Mouse (Mus musculus) forebrain, embryonic 12.5 days (tissue): Measurements from ENCODE around the gene Slc25a41. TPM values are rescaled to one million over a fixed set of nuclear protein-coding genes. Genes with fewer than 3 reads are reported as not detected.

Source experiments
- ATAC-seq: fragments of 200-750 bp; cut with Nextera tagmentation; 2 replicates; pipeline ENCODE4 v1.8.0; 2017; ENCODE audit warnings: moderate TSS enrichment; ENCODE audit not compliant: low FRiP score
- H3K27ac ChIP-seq: fragments of 300-500 bp; sonication (generic); 2 replicates; pipeline ENCODE4 v1.5.1; 2016; ENCODE audit warnings: mild to moderate bottlenecking
- H3K27me3 ChIP-seq: fragments of 300-500 bp; sonication (generic); 2 replicates; pipeline ENCODE4 v1.6.1; 2016; ENCODE audit warnings: mild to moderate bottlenecking
- H3K36me3 ChIP-seq: fragments of 300-500 bp; sonication (generic); replicated peaks from 2 replicates; pipeline ENCODE4 v1.6.1; 2016; ENCODE audit warnings: mild to moderate bottlenecking
- H3K4me1 ChIP-seq: fragments of 300-500 bp; sonication (generic); 2 replicates; pipeline ENCODE4 v1.6.1; 2016
- H3K4me2 ChIP-seq: fragments of 300-500 bp; sonication (generic); 2 replicates; pipeline ENCODE4 v1.6.1; 2016; ENCODE audit warnings: mild to moderate bottlenecking, moderate library complexity
- H3K4me3 ChIP-seq: fragments of 300-500 bp; sonication (generic); replicated peaks from 2 replicates; pipeline ENCODE4 v1.5.1; 2016; ENCODE audit warnings: mild to moderate bottlenecking
- H3K9ac ChIP-seq: fragments of 300-500 bp; sonication (generic); 2 replicates; pipeline ENCODE4 v1.6.1; 2016; ENCODE audit warnings: mild to moderate bottlenecking
- H3K9me3 ChIP-seq: fragments of 300-500 bp; sonication (generic); 2 replicates; pipeline ENCODE4 v1.6.1; 2016
- WGBS: fragments of 180-500 bp; shearing (Covaris S2); methylation state at CpG from one replicate; pipeline ENCODE4 v1.1.7; 2016; 5-methylcytosine and 5-hydroxymethylcytosine counted together
- polyA plus RNA-seq: library from polyadenylated mRNA; unstranded; fragments of >200 nt; fragmentation: Nextera tagmentation; extraction: Ambion mirVana; gene quantifications from 2 replicates; pipeline ENCODE4 v1.2.1, GENCODE M21; 2016

Slc25a41 gene
- polyA plus RNA-seq = not detected in 2 replicates

DNA sequence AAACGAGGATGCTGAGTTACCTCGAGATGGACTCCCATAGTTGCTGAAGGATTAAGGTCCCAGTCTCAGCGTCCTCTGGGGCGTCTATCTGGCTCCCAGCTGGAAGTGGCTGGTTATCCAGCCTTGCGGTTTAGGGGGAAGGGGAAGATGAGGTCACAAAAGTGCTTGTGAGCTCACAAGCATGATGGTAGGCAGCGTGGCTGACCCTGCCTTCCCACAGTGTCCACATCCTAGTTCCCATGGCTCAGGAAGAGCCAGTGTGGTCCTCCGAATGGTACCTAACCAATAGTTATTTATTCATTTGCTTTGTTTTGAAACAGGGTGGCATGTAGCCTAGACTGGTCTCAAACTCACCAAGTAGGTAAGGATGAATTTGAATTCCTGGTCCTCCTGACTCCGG lies at the start of gene Slc25a41:
Gene Slc25a41 (minus strand): TSS at position 101 of the 400 bp plus-strand sequence.
- Histone ChIP-seq H3K4me2 (no peak within 1 kb of the TSS), H3K4me1 (no peaks in the 10 kb centered on the region), H3K4me3 (no peak within 1 kb of the TSS), H3K9me3 (no peaks in the 10 kb centered on the region), H3K9ac (no peak within 1 kb of the TSS), H3K27me3 (peaks cover 24% of the 10 kb centered on the region), H3K27ac (no peak within 1 kb of the TSS), H3K36me3 (peaks cover 16% of the 10 kb centered on the region)
- WGBS = 75% methylated on average over 8 of the region's 8 CpGs
- no peak for ATAC-seq

DNA sequence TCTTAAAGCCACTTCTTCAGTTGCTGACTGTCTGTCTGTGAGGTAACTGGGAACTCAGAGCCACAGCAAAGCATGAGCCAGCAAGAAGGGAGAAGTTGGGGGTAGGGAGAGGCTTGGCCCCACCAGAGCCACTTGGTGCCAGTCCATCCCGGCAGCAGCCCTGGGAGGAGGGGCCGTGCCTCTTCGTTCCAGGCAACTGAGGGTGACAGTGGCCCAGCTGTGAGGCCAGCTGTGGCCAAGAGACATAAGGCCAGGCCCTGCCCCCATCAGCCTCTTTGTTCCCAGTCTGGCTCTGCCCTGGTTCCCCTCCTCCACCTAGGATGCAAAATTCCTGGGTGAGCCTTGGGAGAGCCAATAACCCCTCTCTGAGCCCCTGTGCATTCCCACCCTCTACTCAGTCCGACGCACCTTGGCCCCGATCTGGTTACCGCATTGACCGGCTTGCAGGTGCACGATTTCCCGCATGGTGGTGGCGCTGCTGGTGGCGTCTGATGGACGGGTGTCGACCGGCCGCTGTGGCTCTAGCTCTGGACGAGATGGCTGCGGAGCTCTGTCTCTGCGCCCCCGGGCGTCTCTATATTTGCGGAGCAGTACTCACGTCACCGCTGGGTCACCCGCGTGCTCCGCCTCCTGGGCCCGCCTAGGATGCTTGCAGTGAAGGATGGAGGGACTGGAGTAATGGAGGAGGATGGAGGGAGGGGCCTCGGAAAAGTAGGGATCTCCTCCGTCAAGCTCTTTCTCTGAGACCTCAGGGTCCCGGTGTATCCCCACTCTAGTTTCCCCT lies 45.8 kb upstream of the Slc25a41 start, which contains the start of gene Tubb4a:
Gene Tubb4a (minus strand): TSS at position 734 of the 784 bp plus-strand sequence.
- H3K4me2 ChIP-seq = peak within 1 kb of the TSS; percentile 67
- WGBS = under 1% methylated on average over 31 of the region's 31 CpGs

DNA sequence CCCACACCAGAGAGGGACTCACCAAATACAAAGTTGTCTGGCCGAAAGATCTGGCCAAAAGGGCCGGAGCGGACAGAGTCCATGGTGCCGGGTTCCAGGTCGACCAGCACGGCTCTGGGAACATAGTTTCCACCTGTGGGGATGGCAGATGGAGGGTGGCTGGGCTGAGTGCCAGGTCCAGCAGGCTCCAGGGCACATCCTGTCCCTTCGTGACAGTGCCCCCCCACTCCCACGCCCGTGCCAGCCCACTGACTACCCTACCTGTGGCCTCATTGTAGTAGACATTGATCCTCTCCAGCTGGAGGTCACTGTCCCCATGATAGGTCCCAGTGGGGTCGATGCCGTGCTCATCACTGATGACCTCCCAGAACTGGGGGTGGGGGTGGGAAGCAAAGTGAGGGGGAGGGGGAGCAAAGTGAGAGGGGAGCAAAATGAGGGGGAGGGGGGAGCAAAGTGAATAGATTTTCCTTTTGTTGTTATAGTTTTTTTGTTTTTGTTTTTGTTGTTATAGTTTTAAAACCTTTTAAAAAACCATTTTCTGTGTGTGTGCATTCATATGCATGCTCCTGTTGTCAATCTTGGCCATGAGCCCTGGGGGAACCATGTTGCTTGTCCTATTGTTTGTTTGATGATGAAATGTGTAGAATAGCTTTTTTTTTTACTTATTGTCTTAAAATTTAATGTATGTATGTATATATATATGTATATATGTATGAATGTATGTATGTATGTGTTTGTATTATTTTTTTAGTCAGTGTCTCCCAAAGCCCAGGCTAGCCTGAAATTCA lies 44.7 kb upstream of the Slc25a41 start:
- WGBS = 92% methylated on average over 11 of the region's 11 CpGs
- peaks cover 3% of the 10 kb centered on the region; the same call in 1 of the 2 replicates for H3K27me3 ChIP-seq
- no peak overlapping the region; the same call in 1 of the 2 replicates for H3K4me3 ChIP-seq
- H3K36me3 ChIP-seq = peaks cover 10% of the 10 kb centered on the region
- H3K9me3 ChIP-seq = no peaks in the 10 kb centered on the region
- 0 out of 2 replicates have a peak overlapping the region, but pooled peaks have one; percentile 71 for H3K9ac ChIP-seq
- no peak for ATAC-seq
- H3K4me2 ChIP-seq = peak overlapping the region; percentile 67
- H3K4me1 ChIP-seq = peaks cover 21% of the 10 kb centered on the region
- H3K27ac ChIP-seq = no peak overlapping the region

More for the DNA sequence above, 45.8 kb upstream of the Slc25a41 start, which contains the start of gene Tubb4a:
- Histone ChIP-seq H3K36me3 (peaks cover 4% of the 10 kb centered on the region), H3K4me3 (peak within 1 kb of the TSS; percentile 53), H3K27ac (peak within 1 kb of the TSS; percentile 53), H3K9ac (peak within 1 kb of the TSS; percentile 71), H3K9me3 (no peaks in the 10 kb centered on the region), H3K4me1 (peaks cover 21% of the 10 kb centered on the region), H3K27me3 (peaks cover 3% of the 10 kb centered on the region; the same call in 1 of the 2 replicates)
- ATAC-seq = peak; percentile 95

DNA sequence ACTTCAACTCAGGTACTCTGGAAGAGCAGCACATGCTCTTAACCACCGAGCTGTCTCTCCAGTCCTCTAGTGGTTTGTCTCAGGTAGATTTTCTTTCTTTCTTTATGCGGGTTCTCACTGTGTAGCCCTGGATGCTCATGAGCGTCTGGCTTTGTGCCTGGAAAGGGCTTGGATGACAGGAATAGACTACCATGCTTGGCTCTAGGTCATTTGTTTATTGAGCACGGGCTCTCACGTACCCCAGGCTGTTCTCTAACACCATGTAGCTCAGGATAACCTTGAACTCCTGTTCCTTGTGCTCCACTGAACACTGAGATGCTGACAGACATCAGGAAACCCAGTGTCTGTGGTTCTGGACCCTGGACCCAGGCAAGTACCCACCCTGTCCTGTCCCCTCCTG lies 41.0 kb upstream of the Slc25a41 start:
- WGBS = 92% methylated on average over 5 of the region's 5 CpGs
- Histone ChIP-seq H3K4me1 (peaks cover 17% of the 10 kb centered on the region), H3K9me3 (no peaks in the 10 kb centered on the region), H3K27me3 (0 out of 2 replicates have a peak, but pooled peaks cover 3% of the 10 kb centered on the region), H3K27ac (no peak overlapping the region), H3K4me3 (no peak overlapping the region), H3K36me3 (peaks cover 26% of the 10 kb centered on the region), H3K9ac (no peak overlapping the region), H3K4me2 (no peak overlapping the region)
- ATAC-seq = no peak

DNA sequence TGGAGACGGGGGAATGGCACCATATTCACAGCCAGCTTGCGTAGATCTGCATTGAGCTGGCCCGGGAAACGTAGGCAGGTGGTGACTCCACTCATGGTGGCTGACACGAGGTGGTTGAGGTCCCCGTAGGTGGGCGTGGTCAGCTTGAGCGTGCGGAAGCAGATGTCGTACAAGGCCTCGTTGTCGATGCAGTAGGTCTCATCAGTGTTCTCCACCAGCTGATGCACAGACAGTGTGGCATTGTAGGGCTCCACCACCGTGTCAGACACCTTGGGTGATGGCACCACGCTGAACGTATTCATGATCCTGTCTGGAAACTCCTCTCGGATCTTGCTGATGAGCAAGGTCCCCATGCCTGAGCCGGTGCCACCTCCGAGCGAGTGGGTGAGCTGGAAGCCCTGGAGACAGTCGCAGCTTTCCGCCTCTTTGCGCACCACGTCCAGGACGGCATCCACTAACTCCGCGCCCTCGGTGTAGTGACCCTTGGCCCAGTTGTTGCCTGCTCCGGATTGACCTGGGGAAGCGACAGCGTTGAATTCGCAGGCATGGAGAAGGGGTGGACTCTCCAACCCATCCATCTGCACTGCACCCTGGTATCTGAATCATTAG lies 39.9 kb upstream of the Slc25a41 start:
- no peak for ATAC-seq
- Histone ChIP-seq H3K4me1 (peaks cover 8% of the 10 kb centered on the region), H3K9me3 (no peaks in the 10 kb centered on the region), H3K4me2 (no peak overlapping the region), H3K9ac (no peak overlapping the region), H3K4me3 (no peak overlapping the region), H3K36me3 (peaks cover 26% of the 10 kb centered on the region), H3K27ac (no peak overlapping the region), H3K27me3 (0 out of 2 replicates have a peak, but pooled peaks cover 3% of the 10 kb centered on the region)
- WGBS = 94% methylated on average over 31 of the region's 31 CpGs

DNA sequence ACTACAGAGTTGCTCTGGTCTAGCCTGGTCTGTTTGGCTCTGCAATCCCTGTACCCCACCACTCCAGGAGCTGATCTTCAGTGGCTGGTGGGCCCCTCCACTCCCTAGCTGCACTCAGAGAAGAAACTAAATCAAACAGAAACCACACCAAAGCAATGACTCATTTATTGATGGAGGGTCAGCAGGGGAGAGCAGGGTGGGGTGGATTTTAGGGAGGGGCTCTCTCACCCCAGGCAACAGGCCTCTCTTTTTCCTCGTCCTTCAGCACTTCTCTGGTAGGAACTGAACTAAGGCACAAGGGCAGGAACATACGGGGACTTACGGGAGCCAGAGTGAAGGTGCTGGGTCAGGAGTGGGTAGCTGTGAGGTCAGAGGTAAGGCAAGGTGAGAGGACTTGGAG lies 38.5 kb upstream of the Slc25a41 start:
- 84% methylated on average over 3 of the region's 3 CpGs for WGBS
- Histone ChIP-seq H3K27me3 (0 out of 2 replicates have a peak, but pooled peaks cover 3% of the 10 kb centered on the region), H3K4me3 (no peak overlapping the region), H3K4me1 (peaks cover 4% of the 10 kb centered on the region; the same call in 1 of the 2 replicates), H3K36me3 (peaks cover 26% of the 10 kb centered on the region), H3K9me3 (no peaks in the 10 kb centered on the region), H3K27ac (no peak overlapping the region), H3K4me2 (no peak overlapping the region), H3K9ac (no peak overlapping the region)
- no peak for ATAC-seq

DNA sequence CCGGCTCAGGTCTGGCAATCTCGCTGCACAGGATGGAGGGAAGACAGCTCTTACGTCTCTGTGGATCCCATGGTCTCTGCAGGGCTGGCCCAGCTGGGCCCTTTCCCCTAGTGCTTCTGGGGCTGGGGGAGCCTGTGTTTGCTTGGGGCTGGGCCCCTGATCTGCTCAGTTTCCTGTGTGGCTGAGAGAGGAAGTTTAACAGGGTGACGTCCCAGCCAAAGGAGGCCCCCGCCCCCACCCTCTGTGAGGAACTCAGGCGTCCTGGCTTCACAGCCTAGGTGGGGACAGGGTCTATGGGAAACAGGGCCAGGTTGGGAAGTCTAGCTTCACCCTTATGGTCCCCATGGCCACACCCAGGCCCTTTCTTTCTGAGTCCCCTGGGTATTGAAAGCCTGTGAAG lies 36.9 kb upstream of the Slc25a41 start, which contains the start of gene Dennd1c:
Gene Dennd1c (minus strand): TSS at position 179 of the 400 bp plus-strand sequence.
- Histone ChIP-seq H3K4me2 (no peak within 1 kb of the TSS), H3K4me3 (no peak within 1 kb of the TSS), H3K27ac (no peak within 1 kb of the TSS), H3K36me3 (peaks cover 23% of the 10 kb centered on the region), H3K27me3 (0 out of 2 replicates have a peak, but pooled peaks cover 5% of the 10 kb centered on the region), H3K4me1 (no peaks in the 10 kb centered on the region), H3K9me3 (no peaks in the 10 kb centered on the region), H3K9ac (no peak within 1 kb of the TSS)
- WGBS = 52% methylated on average over 6 of the region's 6 CpGs
- ATAC-seq = no peak

DNA sequence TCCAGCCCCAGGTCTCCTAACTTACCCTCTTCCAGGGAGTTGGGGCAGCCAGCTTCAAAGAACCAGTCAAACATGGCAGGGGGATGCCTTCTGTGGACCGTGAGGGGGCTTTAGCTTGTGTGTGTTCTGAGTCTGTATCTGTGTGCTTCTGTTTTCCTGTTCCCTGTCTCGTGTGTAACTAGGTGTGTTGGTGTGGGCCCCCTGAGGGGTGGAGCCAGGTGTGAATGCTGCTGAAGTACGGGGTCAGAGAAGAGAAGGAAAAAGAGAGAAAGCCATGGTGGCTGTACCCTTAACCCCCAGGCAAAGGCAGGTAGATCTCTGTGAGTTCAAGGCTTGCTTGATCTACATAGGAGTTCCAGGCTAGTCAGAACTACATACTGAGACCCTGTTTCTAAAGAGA lies 35.5 kb upstream of the Slc25a41 start:
- no peaks in the 10 kb centered on the region for H3K9me3 ChIP-seq
- H3K4me3 ChIP-seq = no peak overlapping the region
- ATAC-seq = no peak
- H3K4me1 ChIP-seq = no peaks in the 10 kb centered on the region
- 0 out of 2 replicates have a peak, but pooled peaks cover 5% of the 10 kb centered on the region for H3K27me3 ChIP-seq
- no peak overlapping the region for H3K27ac ChIP-seq
- no peak overlapping the region for H3K4me2 ChIP-seq
- H3K9ac ChIP-seq = no peak overlapping the region
- 61% methylated on average over 3 of the region's 3 CpGs for WGBS
- H3K36me3 ChIP-seq = peaks cover 23% of the 10 kb centered on the region

DNA sequence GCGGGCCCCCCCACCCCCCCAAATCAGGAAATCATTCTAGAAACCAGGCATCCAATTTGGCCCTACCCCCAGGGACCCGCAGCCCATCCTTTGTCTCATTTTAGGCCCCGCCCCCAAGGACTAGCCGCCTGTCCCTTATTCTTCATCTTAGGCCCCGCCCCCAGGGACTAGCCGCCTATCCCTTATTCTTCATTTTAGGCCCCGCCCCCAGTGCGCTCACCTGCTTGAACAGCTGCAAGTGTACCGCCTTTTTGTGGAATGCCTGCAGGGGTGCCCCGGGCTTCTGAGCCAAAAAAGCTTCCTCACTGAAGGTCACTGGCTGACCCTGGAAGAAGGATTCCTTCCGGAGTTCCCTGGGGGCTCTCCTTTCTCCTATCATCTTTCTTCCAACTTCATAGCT lies 29.2 kb upstream of the Slc25a41 start:
- ATAC-seq = peak; percentile 80
- Histone ChIP-seq H3K36me3 (no peaks in the 10 kb centered on the region), H3K27me3 (0 out of 2 replicates have a peak, but pooled peaks cover 3% of the 10 kb centered on the region), H3K9ac (no peak overlapping the region), H3K27ac (no peak overlapping the region), H3K4me1 (peaks cover 7% of the 10 kb centered on the region; the same call in 1 of the 2 replicates), H3K4me2 (peak overlapping the region; percentile 46), H3K9me3 (no peaks in the 10 kb centered on the region), H3K4me3 (peak overlapping the region; percentile 24)
- 4% methylated on average over 11 of the region's 11 CpGs for WGBS

DNA sequence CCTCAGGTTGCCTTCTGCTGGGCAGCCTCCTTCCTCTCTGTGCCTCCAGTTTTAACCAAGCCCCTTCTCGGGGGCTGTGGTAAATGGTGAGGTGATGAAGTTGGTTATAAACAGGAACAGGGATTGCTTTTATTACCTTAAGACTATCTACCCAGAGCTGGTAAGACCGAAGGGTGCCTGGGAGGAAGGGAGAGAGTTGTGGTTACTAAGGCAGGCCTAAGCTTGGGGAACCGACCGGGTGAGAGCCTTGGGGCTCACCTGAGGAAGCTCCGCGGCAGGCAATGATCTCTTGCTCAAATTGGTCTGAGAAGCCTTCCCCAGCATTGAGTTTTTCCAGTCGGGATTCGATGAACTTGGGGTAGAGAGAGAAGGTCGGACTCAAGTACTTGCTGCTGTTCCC lies 28.8 kb upstream of the Slc25a41 start:
- Histone ChIP-seq H3K9me3 (no peaks in the 10 kb centered on the region), H3K27me3 (peaks cover 6% of the 10 kb centered on the region; the same call in 1 of the 2 replicates), H3K4me2 (peak overlapping the region; percentile 46), H3K9ac (peak overlapping the region; percentile 12; the same call in 1 of the 2 replicates), H3K36me3 (no peaks in the 10 kb centered on the region), H3K4me1 (peaks cover 7% of the 10 kb centered on the region; the same call in 1 of the 2 replicates), H3K27ac (no peak overlapping the region), H3K4me3 (peak overlapping the region; percentile 24)
- 13% methylated on average over 9 of the region's 9 CpGs for WGBS
- 0 out of 2 replicates have a peak, but pooled peaks have one; percentile 2 for ATAC-seq

DNA sequence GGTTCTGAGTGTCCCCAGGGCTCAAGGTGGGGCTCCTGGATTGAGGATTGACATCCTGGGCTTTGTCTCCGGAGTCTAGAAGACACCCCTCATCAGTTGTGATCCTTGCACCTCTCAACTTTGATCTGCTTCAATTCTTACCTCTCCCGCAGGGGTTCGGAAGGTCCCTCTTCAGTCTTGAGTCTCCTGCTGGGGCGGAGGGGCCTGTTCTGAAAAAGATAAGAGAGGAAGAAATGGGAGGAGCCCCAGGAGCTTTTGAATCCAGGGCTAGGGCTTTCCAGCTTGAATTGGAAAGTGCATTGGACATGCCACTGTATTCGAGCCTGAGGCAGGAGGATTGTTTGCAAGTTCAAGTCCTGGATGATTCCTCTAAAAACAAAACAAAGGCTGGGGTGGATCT lies 25.5 kb upstream of the Slc25a41 start:
- H3K4me1 ChIP-seq = peaks cover 15% of the 10 kb centered on the region
- ATAC-seq = no peak
- H3K4me3 ChIP-seq = no peak overlapping the region
- no peak overlapping the region for H3K27ac ChIP-seq
- H3K36me3 ChIP-seq = no peaks in the 10 kb centered on the region
- peaks cover 35% of the 10 kb centered on the region for H3K27me3 ChIP-seq
- no peak overlapping the region for H3K9ac ChIP-seq
- no peaks in the 10 kb centered on the region for H3K9me3 ChIP-seq
- H3K4me2 ChIP-seq = no peak overlapping the region
- WGBS = 62% methylated on average over 5 of the region's 5 CpGs
